ENCODE assay signal across 13 mouse cellular contexts in the genomic region with DNA sequence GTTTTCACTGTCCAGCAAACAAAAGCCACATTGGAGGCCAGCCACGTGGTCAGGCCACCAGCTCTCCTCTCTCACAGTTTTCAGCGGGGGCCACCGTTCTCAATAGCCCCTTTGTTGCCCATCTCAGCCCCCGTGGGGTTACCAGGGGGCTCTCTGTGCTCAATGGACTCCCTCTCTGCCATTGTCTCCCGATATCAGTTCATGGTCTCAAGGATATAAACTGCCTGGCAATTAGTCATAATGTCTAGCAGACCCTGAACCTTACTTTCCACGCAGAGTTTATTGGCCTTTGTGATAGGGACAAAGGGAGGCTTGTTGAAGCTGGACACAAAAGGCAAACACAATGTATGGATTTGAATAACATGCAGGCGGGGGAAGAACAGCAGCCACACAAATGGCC.
DNase-seq lines count a peak whose midpoint lies in the region; ATAC-seq lines count a peak whose summit lies in the region.
"Had no signal": no experiment of that assay in that cellular context is flagged by ENCODE, and none has a peak within 500 bp of the region (broad histone marks: within the 10 kb centered on the region; RNA-seq: fewer than 3 reads in every experiment).

No protein-coding gene starts in this region.

- no peaks in the 10 kb centered on the region for H3K9me3 ChIP-seq in embryonic facial prominence, embryonic 10.5 days
- H3K9me3 ChIP-seq in intestine, embryonic 16.5 days (ENCODE audit: control insufficient read depth, low read length) = no peaks in the 10 kb centered on the region
- H3K9me3 ChIP-seq: embryonic facial prominence, embryonic 13.5 days; hindbrain, embryonic 15.5 days had no signal

- peak overlapping the region; percentile 61 for H3K27ac ChIP-seq in embryonic facial prominence, embryonic 10.5 days (replicated peaks)
- H3K27ac ChIP-seq in intestine, embryonic 16.5 days (ENCODE audit: low read length) = no peak overlapping the region
- H3K27ac ChIP-seq: embryonic facial prominence, embryonic 13.5 days; hindbrain, embryonic 15.5 days; left cerebral cortex, adult 2 months had no signal

- H3K9ac ChIP-seq in intestine, embryonic 16.5 days (ENCODE audit: low read depth, low read length) = no peak overlapping the region
- H3K9ac ChIP-seq: embryonic facial prominence, embryonic 13.5 days; hindbrain, embryonic 15.5 days; liver, postnatal 0 days had no signal

- peaks cover 16% of the 10 kb centered on the region for H3K4me1 ChIP-seq in embryonic facial prominence, embryonic 10.5 days
- H3K4me1 ChIP-seq in intestine, embryonic 16.5 days (ENCODE audit: control insufficient read depth, insufficient read depth, low read length) = 0 out of 2 replicates have a peak, but pooled peaks cover 7% of the 10 kb centered on the region
- H3K4me1 ChIP-seq: embryonic facial prominence, embryonic 13.5 days had no signal

- ATAC-seq in intestine, embryonic 16.5 days = peak; percentile 68
- no peak for ATAC-seq in activated CD4-positive, CD25-positive, alpha-beta regulatory T cell, adult 4 months
- ATAC-seq: liver, postnatal 0 days had no signal

- intact Hi-C loops in left cerebral cortex, postnatal 36 days (cut with DNase I) = no loop called here

- H3K27me3 ChIP-seq in embryonic facial prominence, embryonic 10.5 days (replicated peaks; ENCODE audit: low read depth, poor library complexity, severe bottlenecking) = peaks cover 63% of the 10 kb centered on the region
- no peaks in the 10 kb centered on the region for H3K27me3 ChIP-seq in intestine, embryonic 16.5 days (replicated peaks; ENCODE audit: control insufficient read depth, insufficient read depth, low read length)
- H3K27me3 ChIP-seq: embryonic facial prominence, embryonic 13.5 days had no signal

- DNase-seq in left cerebral cortex, adult 11 months (ENCODE audit: low spot score) = peak; percentile 11
- DNase-seq in left cerebral cortex, postnatal 36 days (ENCODE audit: low spot score in 2 of 2) = no peak
- peak; percentile 57 for DNase-seq in embryonic facial prominence, embryonic 10.5 days (ENCODE audit: low spot score)
- peak; percentile 13 for DNase-seq in retina, postnatal 7 days (ENCODE audit: low read depth, low spot score)
- DNase-seq in kidney, adult 18-20 months = no peak
- DNase-seq: gastrocnemius, postnatal 25 days; liver, postnatal 0 days; thymus, adult 2 months had no signal

- no peaks in the 10 kb centered on the region for H3K36me3 ChIP-seq in embryonic facial prominence, embryonic 10.5 days (replicated peaks)
- H3K36me3 ChIP-seq in intestine, embryonic 16.5 days (ENCODE audit: control insufficient read depth, insufficient read depth, low read length) = no peaks in the 10 kb centered on the region
- H3K36me3 ChIP-seq: embryonic facial prominence, embryonic 13.5 days; hindbrain, embryonic 15.5 days had no signal

- 22% methylated on average over 7 of the region's 7 CpGs for WGBS in embryonic facial prominence, embryonic 10.5 days
- 46% methylated on average over 7 of the region's 7 CpGs for WGBS in intestine, embryonic 16.5 days

- no peak overlapping the region for H3K4me3 ChIP-seq in embryonic facial prominence, embryonic 10.5 days
- no peak overlapping the region for H3K4me3 ChIP-seq in intestine, embryonic 16.5 days (ENCODE audit: low read length)
- H3K4me3 ChIP-seq: embryonic facial prominence, embryonic 13.5 days; hindbrain, embryonic 15.5 days; left cerebral cortex, adult 2 months had no signal

- H3K4me2 ChIP-seq in intestine, embryonic 16.5 days (ENCODE audit: low read depth, low read length) = no peak overlapping the region
- H3K4me2 ChIP-seq: embryonic facial prominence, embryonic 13.5 days; hindbrain, embryonic 15.5 days had no signal

Comparison
In these comparisons a context has a peak if more than half of its experiments do, and no peak if none do; other contexts are left out.
1. DNase-seq: peak in left cerebral cortex, adult 11 months (single experiment), embryonic facial prominence, embryonic 10.5 days (single experiment) and retina, postnatal 7 days (single experiment); none in left cerebral cortex, postnatal 36 days (0 of 2) and kidney, adult 18-20 months (single experiment).